Mouse (Mus musculus) MEL (cell line): Measurements from ENCODE around the gene Bbs9. TPM values are rescaled to one million over a fixed set of nuclear protein-coding genes. Genes with fewer than 3 reads are reported as not detected.

ENCODE experiments used
- DNase-seq: peaks from one replicate; pipeline ENCODE4 v3.0.0; 2011; ENCODE audit warnings: low read depth, low spot score
- H3K27ac ChIP-seq: 2 replicates; pipeline ENCODE4 v1.5.1; 2012; ENCODE audit warnings: low read depth, mild to moderate bottlenecking, control low read depth, low read length, moderate library complexity; ENCODE audit not compliant: control insufficient read depth
- H3K27me3 ChIP-seq, 2 experiments: fragments of 150-350 bp in 1 of 2; sonication (generic) in 1 of 2; 2 replicates each; pipeline ENCODE4 v1.6.1; 2012; ENCODE audit warnings: low read length in 2 of 2, mild to moderate bottlenecking in 2 of 2, improper control_type of control experiment in 1 of 2, moderate library complexity in 1 of 2; ENCODE audit not compliant: insufficient read depth in 2 of 2, control insufficient read depth in 1 of 2
- H3K36me3 ChIP-seq, 2 experiments: 2 replicates each; pipeline ENCODE4 v1.6.1; 2012 to 2014; ENCODE audit warnings: low read length in 2 of 2, improper control_type of control experiment in 1 of 2, inconsistent platforms in 1 of 2, mild to moderate bottlenecking in 1 of 2; ENCODE audit not compliant: insufficient read depth in 2 of 2, control insufficient read depth in 1 of 2
- H3K4me1 ChIP-seq, 2 experiments: fragments of 150-350 bp in 1 of 2; sonication (generic) in 1 of 2; 2 replicates each; pipeline ENCODE4 v1.6.1; 2012; ENCODE audit warnings: low read length in 2 of 2, improper control_type of control experiment in 1 of 2, mild to moderate bottlenecking in 1 of 2; ENCODE audit not compliant: insufficient read depth in 2 of 2, control insufficient read depth in 1 of 2
- H3K4me3 ChIP-seq, 2 experiments: fragments of 150-350 bp in 1 of 2; sonication (generic) in 1 of 2; 2 replicates each; pipeline ENCODE4 v1.5.1; 2012; ENCODE audit warnings: low read depth in 2 of 2, low read length in 2 of 2, mild to moderate bottlenecking in 2 of 2, moderate library complexity in 2 of 2, control low read depth in 1 of 2, improper control_type of control experiment in 1 of 2; ENCODE audit not compliant: control insufficient read depth in 1 of 2, insufficient read depth in 1 of 2
- H3K79me2 ChIP-seq: 2 replicates; pipeline ENCODE4 v1.6.1; 2012; ENCODE audit warnings: mild to moderate bottlenecking, low read length, moderate library complexity; ENCODE audit not compliant: control insufficient read depth, poor library complexity, insufficient read depth
- H3K9ac ChIP-seq: 2 replicates; pipeline ENCODE4 v1.6.1; 2012; ENCODE audit warnings: low read depth, mild to moderate bottlenecking, control low read depth, low read length, moderate library complexity; ENCODE audit not compliant: control insufficient read depth, poor library complexity, severe bottlenecking
- H3K9me3 ChIP-seq: fragments of 150-350 bp; sonication (generic); replicated peaks from 2 replicates; pipeline ENCODE4 v1.6.1; 2012; ENCODE audit warnings: mild to moderate bottlenecking, low read length, improper control_type of control experiment, moderate library complexity; ENCODE audit not compliant: insufficient read depth
- BHLHE40 ChIP-seq: IDR thresholded peaks from 2 replicates; pipeline ENCODE4 v1.6.1; 2012; ENCODE audit warnings: low read depth, mild to moderate bottlenecking, inconsistent platforms, low read length, improper control_type of control experiment, borderline replicate concordance
- CTCF ChIP-seq, 3 experiments: IDR thresholded peaks in 2 of 3; conservative IDR thresholded peaks in 1 of 3; 2 replicates each; pipeline ENCODE4 v1.5.1; 2011 to 2012; ENCODE audit warnings: low read length in 3 of 3, low read depth in 2 of 3, mild to moderate bottlenecking in 2 of 3, improper control_type of control experiment in 1 of 3, inconsistent platforms in 1 of 3, mixed read lengths in 1 of 3, moderate library complexity in 1 of 3; ENCODE audit not compliant: control insufficient read depth in 1 of 3, insufficient read depth in 1 of 3, poor library complexity in 1 of 3, severe bottlenecking in 1 of 3
- ETS1 ChIP-seq: IDR thresholded peaks from 2 replicates; pipeline ENCODE4 v1.6.1; 2012; ENCODE audit warnings: low read depth, mild to moderate bottlenecking, inconsistent platforms, low read length, improper control_type of control experiment, moderate library complexity
- GABPA ChIP-seq: IDR thresholded peaks from 2 replicates; pipeline ENCODE4 v1.6.1; 2012; ENCODE audit warnings: low read depth, mild to moderate bottlenecking, inconsistent platforms, low read length, improper control_type of control experiment, moderate library complexity
- HCFC1 ChIP-seq: IDR thresholded peaks from 2 replicates; pipeline ENCODE4 v1.6.1; 2012; ENCODE audit warnings: low read depth, mild to moderate bottlenecking, inconsistent platforms, low read length, improper control_type of control experiment, moderate library complexity
- JUND ChIP-seq: IDR thresholded peaks from 2 replicates; pipeline ENCODE4 v1.6.1; 2011; ENCODE audit warnings: low read depth, mild to moderate bottlenecking, improper control_type of control experiment, low read length
- MAFK ChIP-seq: IDR thresholded peaks from 2 replicates; pipeline ENCODE4 v1.6.1; 2011; ENCODE audit warnings: low read depth, mild to moderate bottlenecking, low read length, improper control_type of control experiment, borderline replicate concordance
- MAZ ChIP-seq: IDR thresholded peaks from 2 replicates; pipeline ENCODE4 v1.6.1; 2012; ENCODE audit warnings: low read depth, mild to moderate bottlenecking, inconsistent platforms, low read length, improper control_type of control experiment
- MEF2A ChIP-seq: IDR thresholded peaks from 2 replicates; pipeline ENCODE4 v1.6.1; 2014; ENCODE audit warnings: low read depth, mild to moderate bottlenecking, inconsistent platforms, low read length, improper control_type of control experiment; ENCODE audit not compliant: poor library complexity, insufficient replicate concordance, severe bottlenecking; ENCODE audit errors: extremely low read depth
- POLR2A ChIP-seq, 2 experiments: IDR thresholded peaks; 2 replicates each; pipeline ENCODE4 v1.6.1; 2011 to 2012; ENCODE audit warnings: low read length in 2 of 2, mild to moderate bottlenecking in 2 of 2, control low read depth in 1 of 2, improper control_type of control experiment in 1 of 2, low read depth in 1 of 2, moderate library complexity in 1 of 2; ENCODE audit not compliant: control insufficient read depth in 1 of 2, insufficient read depth in 1 of 2, poor library complexity in 1 of 2
- RAD21 ChIP-seq: IDR thresholded peaks from 2 replicates; pipeline ENCODE4 v1.6.1; 2011; ENCODE audit warnings: mild to moderate bottlenecking, low read depth, low read length, improper control_type of control experiment
- SMC3 ChIP-seq: IDR thresholded peaks from 2 replicates; pipeline ENCODE4 v1.6.1; 2011; ENCODE audit warnings: low read depth, low read length, improper control_type of control experiment
- TBP ChIP-seq: IDR thresholded peaks from 2 replicates; pipeline ENCODE4 v1.8.0; 2011; ENCODE audit warnings: low read depth, low read length, improper control_type of control experiment
- TCF12 ChIP-seq: IDR thresholded peaks from 2 replicates; pipeline ENCODE4 v1.6.1; 2014; ENCODE audit warnings: low read depth, mild to moderate bottlenecking, inconsistent platforms, low read length, improper control_type of control experiment, moderate library complexity
- ZC3H11A ChIP-seq: IDR thresholded peaks from 2 replicates; pipeline ENCODE4 v1.6.1; 2012; ENCODE audit warnings: low read depth, mild to moderate bottlenecking, inconsistent platforms, low read length, improper control_type of control experiment
- ZKSCAN1 ChIP-seq: IDR thresholded peaks from 2 replicates; pipeline ENCODE4 v1.6.1; 2012; ENCODE audit warnings: low read depth, mild to moderate bottlenecking, inconsistent platforms, low read length, improper control_type of control experiment, moderate library complexity
- ZMIZ1 ChIP-seq: IDR thresholded peaks from 2 replicates; pipeline ENCODE4 v1.6.1; 2012; ENCODE audit warnings: low read depth, mild to moderate bottlenecking, inconsistent platforms, low read length, improper control_type of control experiment, moderate library complexity
- ZNF384 ChIP-seq: IDR thresholded peaks from 2 replicates; pipeline ENCODE4 v1.6.1; 2012; ENCODE audit warnings: low read depth, mild to moderate bottlenecking, inconsistent platforms, low read length, improper control_type of control experiment
- polyA plus RNA-seq, 2 experiments: library from polyadenylated mRNA; stranded (reverse) in 1 of 2; unstranded in 1 of 2; fragments of >175 nt in 1 of 2; fragments of >200 nt in 1 of 2; gene quantifications; 2 replicates each; pipeline versions ENCODE4 v1.2.1 to v1.2.4; 2012; ENCODE audit warnings: low replicate concordance in 2 of 2, low read depth in 1 of 2; ENCODE audit not compliant: insufficient read length in 2 of 2, insufficient read depth in 1 of 2, missing spikeins in 1 of 2
- total RNA-seq: library from RNA; depleted of rRNA; stranded (reverse); fragments of 300-350 nt; gene quantifications from 2 replicates; pipeline ENCODE4 v1.2.3, GENCODE M21; 2012

Gene Bbs9
- total and polyA plus RNA-seq, 3 experiments, result 18.5 to 19.5 TPM; not detected in 1

DNA sequence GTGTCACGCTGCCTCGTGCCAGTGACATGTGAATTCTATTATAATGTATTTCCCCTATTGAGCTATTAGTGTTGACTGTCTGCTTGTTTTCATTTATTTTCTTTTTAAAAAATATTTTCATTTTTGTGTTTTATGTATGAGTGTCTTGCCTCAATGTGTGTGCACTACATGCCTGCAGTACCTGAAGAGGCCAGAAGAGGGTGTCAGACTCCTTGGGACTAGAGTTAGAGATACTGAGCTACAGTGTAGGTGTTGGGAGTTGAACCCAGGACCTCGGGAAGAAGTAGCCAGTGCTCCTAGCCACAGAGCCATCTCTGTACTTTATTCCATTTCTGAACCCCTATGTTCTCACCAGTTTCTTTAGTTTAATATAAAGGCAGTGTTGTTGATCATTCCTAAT lies 176.1 kb downstream of the Bbs9 start:
- Histone ChIP-seq H3K36me3 (peaks cover 0 to under 1% of the 10 kb centered on the region in 2 experiments; a peak in 2 of 4 replicates), H3K27me3 (no peaks in the 10 kb centered on the region), H3K9me3 (no peaks in the 10 kb centered on the region), H3K4me1 (peaks cover 0 to 3% of the 10 kb centered on the region in 2 experiments; a peak in 2 of 4 replicates), H3K27ac (no peak overlapping the region), H3K4me3 (no peak overlapping the region), H3K9ac (no peak overlapping the region), H3K79me2 (no peaks in the 10 kb centered on the region)
- DNase-seq, result peak; percentile 63
- no peak for TF ChIP-seq HCFC1
- no peak for TF ChIP-seq BHLHE40
- no peak for TF ChIP-seq JUND
- TF ChIP-seq ETS1, result no peak
- no peak for TF ChIP-seq MAZ
- TF ChIP-seq TCF12, result no peak
- peak; percentile 29; the same call in 1 of the 2 replicates for TF ChIP-seq ZC3H11A
- TF ChIP-seq CTCF (IDR thresholded peaks at IDR 0.05 in 2 of 3, conservative IDR thresholded peaks at IDR 0.05 in 1 of 3; ENCODE audit: control insufficient read depth in 1 of 3, insufficient read depth in 1 of 3, low read depth in 2 of 3, low read length in 3 of 3, poor library complexity in 1 of 3, severe bottlenecking in 1 of 3), result peak; percentile 51 to 88 (median 63)
- no peak for TF ChIP-seq ZKSCAN1
- no peak for TF ChIP-seq TBP
- peak; percentile 53 for TF ChIP-seq RAD21
- no peak for TF ChIP-seq POLR2A (IDR thresholded peaks at IDR 0.05; ENCODE audit: control insufficient read depth in 1 of 2, insufficient read depth in 1 of 2, low read depth in 1 of 2, low read length in 2 of 2, poor library complexity in 1 of 2)
- no peak for TF ChIP-seq ZNF384
- TF ChIP-seq SMC3, result peak; percentile 45
- no peak for TF ChIP-seq ZMIZ1
- no peak for TF ChIP-seq MAFK
- no peak for TF ChIP-seq MEF2A
- TF ChIP-seq GABPA, result no peak

DNA sequence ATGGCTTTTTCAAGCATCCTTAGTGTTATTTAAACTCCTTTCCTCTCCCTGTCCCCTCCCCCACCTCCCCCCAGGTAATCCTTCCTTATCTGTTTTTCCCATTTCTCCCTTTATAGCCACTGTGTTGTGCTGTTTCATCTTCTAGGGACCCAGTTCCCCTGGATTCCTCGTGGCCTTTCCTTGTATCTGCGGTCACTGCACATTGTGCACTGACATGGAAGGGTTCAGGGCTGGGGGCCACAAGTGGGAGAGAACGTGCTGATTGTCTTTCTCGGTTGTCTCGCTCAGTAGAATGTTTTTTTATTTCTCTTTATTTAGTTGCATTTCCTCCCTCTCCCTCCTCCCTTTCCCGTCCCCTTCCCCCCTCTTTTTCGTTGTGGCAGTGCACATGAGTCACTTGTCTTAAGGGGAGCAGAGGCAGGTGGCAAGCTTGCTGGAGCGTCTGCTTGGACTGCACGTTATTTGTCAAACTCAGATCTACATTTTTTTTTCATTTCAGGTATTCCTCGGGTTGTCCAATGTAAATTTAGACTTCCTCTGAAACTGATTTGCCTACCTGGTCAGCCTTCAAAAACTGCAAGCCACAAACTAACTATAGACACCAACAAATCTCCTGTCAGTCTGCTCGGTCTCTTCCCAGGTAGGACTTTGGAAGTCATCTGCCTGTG lies 179.3 kb downstream of the Bbs9 start:
- Histone ChIP-seq H3K36me3 (no peaks in the 10 kb centered on the region), H3K79me2 (no peaks in the 10 kb centered on the region), H3K27ac (no peak overlapping the region), H3K9me3 (no peaks in the 10 kb centered on the region), H3K4me3 (no peak overlapping the region), H3K9ac (no peak overlapping the region), H3K4me1 (no peaks in the 10 kb centered on the region), H3K27me3 (no peaks in the 10 kb centered on the region)
- TF ChIP-seq BHLHE40 (no peak), MAZ (peak; percentile 11; the same call in 1 of the 2 replicates)
- no peak for DNase-seq
